Mouse (Mus musculus): Measurements from ENCODE around the gene Cchcr1. TPM values are rescaled to one million over a fixed set of nuclear protein-coding genes. Genes with fewer than 3 reads are reported as not detected.
"Not testable (repeated sequence)": the region's sequence is repeated elsewhere in the genome, so short reads cannot be mapped to it uniquely, and the experiment has no call there.

Gene Cchcr1
- polyA plus RNA-seq, 2 experiments = 11.6 to 43.2 TPM

DNA sequence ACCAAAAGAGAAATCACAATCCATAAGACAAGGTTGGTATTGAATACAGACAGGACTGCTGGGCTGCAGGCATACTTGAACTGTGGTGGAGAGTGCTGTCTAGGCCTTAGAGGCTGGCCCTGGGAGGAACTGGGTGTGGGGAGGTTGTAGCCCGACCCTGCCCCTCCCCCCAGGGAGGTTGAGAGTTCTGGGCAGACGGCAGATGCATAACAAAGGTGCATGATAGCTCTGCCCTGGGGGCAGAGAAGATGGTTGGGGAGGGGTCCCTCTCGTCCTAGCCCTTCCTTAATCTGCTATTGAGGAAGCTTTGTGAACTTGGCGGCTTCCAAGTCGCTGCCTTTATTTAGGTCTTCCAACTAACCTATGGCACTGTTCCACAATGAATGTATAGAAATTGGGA is 13.1 kb upstream of the Cchcr1 start:
- no peak overlapping the region for H3K27ac ChIP-seq (replicated peaks; ENCODE audit: low read depth, low read length)
- 27% methylated on average over 5 of the region's 5 CpGs for WGBS
- H3K4me2 ChIP-seq (replicated peaks; ENCODE audit: low read depth, low read length, severe bottlenecking) = no peak overlapping the region
- no peak overlapping the region for H3K4me3 ChIP-seq (replicated peaks; ENCODE audit: low read length)
- no peak for TF ChIP-seq POLR2A (IDR thresholded peaks at IDR 0.05; ENCODE audit: borderline replicate concordance, extremely low read depth, insufficient read depth, insufficient read length)
- DNase-seq (ENCODE audit: low spot score) (no peak), ATAC-seq (ENCODE audit: low FRiP score, low read depth) (no peak)
- H3K9me3 ChIP-seq (ENCODE audit: control insufficient read depth, low read length) = no peaks in the 10 kb centered on the region
- H3K4me1 ChIP-seq (ENCODE audit: control insufficient read depth, insufficient read depth, low read length) = peaks cover 6% of the 10 kb centered on the region; the same call in 1 of the 2 replicates
- no peak overlapping the region for H3K9ac ChIP-seq (ENCODE audit: low read depth, low read length, severe bottlenecking)
- H3K27me3 ChIP-seq (ENCODE audit: control insufficient read depth, insufficient read depth, low read length) = no peaks in the 10 kb centered on the region
- no peaks in the 10 kb centered on the region for H3K36me3 ChIP-seq (ENCODE audit: control insufficient read depth, insufficient read depth, low read length)

DNA sequence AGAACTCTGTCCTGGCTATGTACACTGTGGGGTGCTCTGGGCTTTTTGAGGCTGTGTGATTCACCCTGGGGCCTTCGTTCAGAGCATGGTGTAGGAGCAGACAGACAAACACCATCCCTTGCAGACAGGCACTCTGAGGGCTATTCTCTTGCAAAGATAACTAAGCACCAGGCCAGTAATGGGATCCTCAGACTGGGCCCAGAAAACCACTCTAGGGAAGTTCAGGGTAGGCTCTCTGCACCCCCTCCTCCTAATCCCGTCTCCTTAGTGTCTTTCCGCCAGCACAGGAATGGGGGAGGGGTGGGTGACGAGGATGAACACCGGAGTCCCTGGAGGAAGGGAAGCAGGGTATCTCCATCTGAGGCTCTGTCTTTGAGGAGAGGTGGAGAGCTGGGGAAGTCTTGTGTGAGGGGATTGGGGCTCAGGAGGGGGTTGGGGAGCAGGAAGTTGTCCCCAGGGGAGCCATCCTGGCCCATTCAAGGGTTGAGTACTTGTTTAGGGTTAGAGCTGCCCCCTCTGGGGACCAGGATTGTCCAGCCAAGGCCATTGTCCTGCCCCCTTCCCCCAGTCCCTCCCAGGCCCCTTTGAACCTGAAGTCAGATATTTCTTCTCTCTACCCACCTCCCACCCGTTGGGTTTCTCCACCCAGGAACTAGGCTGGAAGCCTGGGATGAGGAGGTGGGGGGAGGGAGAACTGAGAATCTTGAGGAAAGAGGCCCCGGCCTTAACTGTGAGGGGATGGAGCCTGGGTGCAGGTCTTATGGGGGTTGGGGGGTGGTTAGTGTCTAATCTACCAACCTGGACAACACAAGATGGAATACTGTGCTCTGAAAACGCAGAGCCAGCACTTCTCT is 12.0 kb upstream of the Cchcr1 start:
- TF ChIP-seq POLR2A (IDR thresholded peaks at IDR 0.05; ENCODE audit: borderline replicate concordance, extremely low read depth, insufficient read depth, insufficient read length) = no peak
- Histone ChIP-seq H3K9ac (ENCODE audit: low read depth, low read length, severe bottlenecking) (no peak overlapping the region), H3K27me3 (ENCODE audit: control insufficient read depth, insufficient read depth, low read length) (no peaks in the 10 kb centered on the region), H3K27ac (replicated peaks; ENCODE audit: low read depth, low read length) (no peak overlapping the region), H3K4me2 (replicated peaks; ENCODE audit: low read depth, low read length, severe bottlenecking) (no peak overlapping the region), H3K4me1 (ENCODE audit: control insufficient read depth, insufficient read depth, low read length) (peaks cover 6% of the 10 kb centered on the region; the same call in 1 of the 2 replicates), H3K36me3 (ENCODE audit: control insufficient read depth, insufficient read depth, low read length) (no peaks in the 10 kb centered on the region), H3K4me3 (replicated peaks; ENCODE audit: low read length) (no peak overlapping the region), H3K9me3 (ENCODE audit: control insufficient read depth, low read length) (no peaks in the 10 kb centered on the region)
- WGBS = 42% methylated on average over 8 of the region's 8 CpGs
- DNase-seq (ENCODE audit: low spot score) = no peak
- ATAC-seq (ENCODE audit: low FRiP score, low read depth) = no peak

DNA sequence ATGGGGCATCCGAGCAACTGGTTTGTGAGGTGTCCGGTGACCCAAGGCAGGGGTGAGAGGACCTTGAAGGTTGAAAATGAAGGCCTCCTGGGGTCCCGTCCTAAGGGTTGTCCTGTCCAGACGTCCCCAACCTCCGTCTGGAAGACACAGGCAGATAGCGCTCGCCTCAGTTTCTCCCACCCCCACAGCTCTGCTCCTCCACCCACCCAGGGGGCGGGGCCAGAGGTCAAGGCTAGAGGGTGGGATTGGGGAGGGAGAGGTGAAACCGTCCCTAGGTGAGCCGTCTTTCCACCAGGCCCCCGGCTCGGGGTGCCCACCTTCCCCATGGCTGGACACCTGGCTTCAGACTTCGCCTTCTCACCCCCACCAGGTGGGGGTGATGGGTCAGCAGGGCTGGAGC is 11.1 kb upstream of the Cchcr1 start, which contains the start of gene Pou5f1:
TSS of gene Pou5f1 (plus strand) at position 243 of the 400 bp plus-strand sequence.
- no peak within 1 kb of the TSS for H3K4me3 ChIP-seq (replicated peaks; ENCODE audit: low read length)
- H3K9me3 ChIP-seq (ENCODE audit: control insufficient read depth, low read length) = no peaks in the 10 kb centered on the region
- H3K36me3 ChIP-seq (ENCODE audit: control insufficient read depth, insufficient read depth, low read length) = no peaks in the 10 kb centered on the region
- DNase-seq (ENCODE audit: low spot score) = no peak
- no peak within 1 kb of the TSS for H3K27ac ChIP-seq (replicated peaks; ENCODE audit: low read depth, low read length)
- 47% methylated on average over 12 of the region's 13 CpGs for WGBS
- H3K9ac ChIP-seq (ENCODE audit: low read depth, low read length, severe bottlenecking) = no peak within 1 kb of the TSS
- no peaks in the 10 kb centered on the region for H3K27me3 ChIP-seq (ENCODE audit: control insufficient read depth, insufficient read depth, low read length)
- H3K4me1 ChIP-seq (ENCODE audit: control insufficient read depth, insufficient read depth, low read length) = peaks cover 6% of the 10 kb centered on the region; the same call in 1 of the 2 replicates
- no peak for TF ChIP-seq POLR2A (IDR thresholded peaks at IDR 0.05; ENCODE audit: borderline replicate concordance, extremely low read depth, insufficient read depth, insufficient read length)
- no peak within 1 kb of the TSS for H3K4me2 ChIP-seq (replicated peaks; ENCODE audit: low read depth, low read length, severe bottlenecking)
- no peak for ATAC-seq (ENCODE audit: low FRiP score, low read depth)

DNA sequence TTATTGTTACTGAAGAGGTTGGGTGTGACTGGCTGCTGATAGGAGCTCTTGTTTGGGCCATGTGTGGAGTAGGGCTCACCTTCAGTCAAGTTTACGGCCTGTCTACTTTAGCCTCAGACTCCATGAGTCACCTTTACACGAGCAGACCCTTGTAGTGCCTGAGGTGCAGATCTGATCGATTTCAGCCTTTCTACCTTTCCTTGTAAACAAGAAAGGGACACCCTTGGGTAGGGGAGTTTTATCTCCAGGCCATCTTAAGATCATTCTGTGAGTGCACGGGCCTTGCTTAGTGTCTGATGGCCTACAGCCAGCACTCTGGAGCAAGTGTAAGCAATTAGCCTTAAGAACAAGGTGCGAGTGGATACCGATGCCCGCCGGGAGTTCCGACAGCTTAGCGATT is 10.0 kb upstream of the Cchcr1 start:
- Histone ChIP-seq H3K27me3 (ENCODE audit: control insufficient read depth, insufficient read depth, low read length) (no peaks in the 10 kb centered on the region), H3K9me3 (ENCODE audit: control insufficient read depth, low read length) (no peaks in the 10 kb centered on the region), H3K4me1 (ENCODE audit: control insufficient read depth, insufficient read depth, low read length) (peaks cover 6% of the 10 kb centered on the region; the same call in 1 of the 2 replicates), H3K4me3 (replicated peaks; ENCODE audit: low read length) (no peak overlapping the region), H3K4me2 (replicated peaks; ENCODE audit: low read depth, low read length, severe bottlenecking) (no peak overlapping the region), H3K36me3 (ENCODE audit: control insufficient read depth, insufficient read depth, low read length) (no peaks in the 10 kb centered on the region), H3K27ac (replicated peaks; ENCODE audit: low read depth, low read length) (no peak overlapping the region), H3K9ac (ENCODE audit: low read depth, low read length, severe bottlenecking) (no peak overlapping the region)
- DNase-seq (ENCODE audit: low spot score) = no peak
- no peak for TF ChIP-seq POLR2A (IDR thresholded peaks at IDR 0.05; ENCODE audit: borderline replicate concordance, extremely low read depth, insufficient read depth, insufficient read length)
- ATAC-seq (ENCODE audit: low FRiP score, low read depth) = no peak
- WGBS = 12% methylated on average over 10 of the region's 10 CpGs

DNA sequence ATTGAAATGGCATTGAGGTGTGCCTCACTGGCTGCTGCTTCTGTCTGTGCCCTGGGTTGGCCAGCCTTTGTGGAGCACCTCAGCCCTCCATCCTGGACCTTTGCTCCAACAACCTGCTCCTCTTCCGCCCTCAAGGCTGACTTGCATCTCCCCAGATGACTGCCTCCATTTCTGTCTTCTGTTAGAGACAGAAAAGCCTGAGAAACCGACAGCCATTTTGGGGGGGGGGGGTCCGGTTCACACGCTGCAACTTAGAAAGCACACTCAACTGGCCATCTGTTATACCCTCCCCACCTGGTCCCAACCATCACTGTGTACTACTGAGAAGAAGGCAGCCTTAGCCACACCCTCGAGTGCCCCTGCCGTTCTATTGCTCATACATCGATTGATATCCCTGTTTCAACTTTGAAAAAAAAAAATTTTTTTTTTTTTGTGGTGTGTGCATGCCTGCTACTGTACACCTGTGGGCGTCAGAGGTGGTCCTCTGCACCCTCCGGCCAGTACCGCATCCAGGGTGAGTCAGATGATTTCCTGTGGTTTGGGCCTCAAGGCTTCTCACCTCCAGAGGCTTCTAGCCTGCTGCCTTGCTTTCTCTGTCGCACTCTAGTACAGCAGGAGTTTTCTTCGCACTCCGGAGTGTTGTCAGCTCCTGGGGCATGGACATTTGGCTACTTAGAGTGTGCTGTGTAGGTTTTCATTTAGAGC is 9.2 kb upstream of the Cchcr1 start:
- H3K9me3 ChIP-seq (ENCODE audit: control insufficient read depth, low read length) = no peaks in the 10 kb centered on the region
- no peaks in the 10 kb centered on the region for H3K4me1 ChIP-seq (ENCODE audit: control insufficient read depth, insufficient read depth, low read length)
- no peak for DNase-seq (ENCODE audit: low spot score)
- no peak overlapping the region for H3K4me3 ChIP-seq (replicated peaks; ENCODE audit: low read length)
- no peaks in the 10 kb centered on the region for H3K27me3 ChIP-seq (ENCODE audit: control insufficient read depth, insufficient read depth, low read length)
- no peak for TF ChIP-seq POLR2A (IDR thresholded peaks at IDR 0.05; ENCODE audit: borderline replicate concordance, extremely low read depth, insufficient read depth, insufficient read length)
- 25% methylated on average over 13 of the region's 13 CpGs for WGBS
- H3K36me3 ChIP-seq (ENCODE audit: control insufficient read depth, insufficient read depth, low read length) = peaks cover 1% of the 10 kb centered on the region; the same call in 1 of the 2 replicates
- ATAC-seq (ENCODE audit: low FRiP score, low read depth) = no peak
- no peak overlapping the region for H3K4me2 ChIP-seq (replicated peaks; ENCODE audit: low read depth, low read length, severe bottlenecking)
- no peak overlapping the region for H3K27ac ChIP-seq (replicated peaks; ENCODE audit: low read depth, low read length)
- no peak overlapping the region for H3K9ac ChIP-seq (ENCODE audit: low read depth, low read length, severe bottlenecking)

DNA sequence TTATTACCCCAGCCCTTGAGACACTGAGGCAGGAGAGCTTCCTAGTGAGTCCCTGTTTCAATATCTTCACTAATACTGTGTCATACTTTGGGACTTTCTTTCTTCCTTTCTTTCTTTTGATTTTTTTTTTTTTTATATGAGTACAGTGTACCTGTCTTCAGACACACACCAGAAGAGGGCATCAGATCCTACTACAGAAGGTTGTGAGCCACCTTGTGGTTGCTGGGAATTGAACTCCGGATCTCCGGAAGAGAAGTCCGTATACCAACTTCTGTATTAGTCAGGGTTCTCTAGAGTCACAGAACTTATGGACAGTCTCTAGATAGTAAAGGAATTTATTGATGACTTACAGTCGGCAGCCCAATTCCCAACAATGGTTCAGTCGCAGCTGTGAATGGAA is 8.6 kb upstream of the Cchcr1 start:
- not testable (repeated sequence) for DNase-seq (ENCODE audit: low spot score); ATAC-seq (ENCODE audit: low FRiP score, low read depth); H3K27me3 ChIP-seq (ENCODE audit: control insufficient read depth, insufficient read depth, low read length); H3K27ac ChIP-seq (replicated peaks; ENCODE audit: low read depth, low read length); H3K4me3 ChIP-seq (replicated peaks; ENCODE audit: low read length); H3K9ac ChIP-seq (ENCODE audit: low read depth, low read length, severe bottlenecking); H3K9me3 ChIP-seq (ENCODE audit: control insufficient read depth, low read length); H3K4me2 ChIP-seq (replicated peaks; ENCODE audit: low read depth, low read length, severe bottlenecking); H3K4me1 ChIP-seq (ENCODE audit: control insufficient read depth, insufficient read depth, low read length); H3K36me3 ChIP-seq (ENCODE audit: control insufficient read depth, insufficient read depth, low read length)
- WGBS = 44% methylated on average over 5 of the region's 5 CpGs

Data from limb, embryonic 14.5 days (tissue).